Mouse (Mus musculus): ENCODE measurements around the gene Tdrkh. TPM values are rescaled to one million over a fixed set of nuclear protein-coding genes. Genes with fewer than 3 reads are reported as not detected.

Tdrkh gene
- polyA plus RNA-seq, 1 experiment: 0.44 TPM

DNA sequence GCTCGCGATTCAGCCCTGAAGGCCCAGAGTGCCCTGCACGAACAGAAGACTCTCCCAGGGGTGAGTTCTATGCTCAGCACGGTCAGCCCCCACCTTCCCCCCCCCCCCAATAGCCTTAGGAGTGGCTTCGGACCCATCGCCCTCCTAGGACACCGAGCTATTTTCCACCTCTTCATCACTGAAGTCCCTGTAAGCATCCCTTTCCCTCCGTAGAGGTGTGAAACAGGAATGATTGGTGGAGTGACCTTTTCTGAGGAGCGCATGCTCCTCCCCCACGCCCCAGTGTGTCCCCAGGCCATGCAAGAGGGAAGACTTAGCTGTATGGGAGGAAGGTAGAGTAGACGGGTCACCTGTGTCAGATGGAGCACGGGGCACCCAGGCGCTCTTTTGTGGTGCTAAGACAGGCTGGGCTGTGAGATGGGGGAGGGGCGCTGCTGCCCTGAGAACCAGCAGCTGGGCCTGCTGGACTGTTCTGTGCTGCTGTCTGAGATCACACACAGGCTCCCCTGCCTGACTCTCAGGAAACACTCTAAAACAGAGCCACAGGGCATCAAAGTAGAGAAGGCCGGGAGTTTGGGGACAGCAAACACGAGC, 67.3 kb downstream of the Tdrkh start, which contains the start of gene Riiad1:
Gene Riiad1 (minus strand): TSS at position 51 of the 594 bp plus-strand sequence.
- Histone ChIP-seq H3K4me1 (ENCODE audit: control insufficient read depth, insufficient read depth, low read length) (no peaks in the 10 kb centered on the region), H3K4me3 (replicated peaks; ENCODE audit: extremely low read depth, low read depth, low read length) (no peak within 1 kb of the TSS)
- WGBS: 19% methylated on average over 16 of the region's 16 CpGs
- TF ChIP-seq POLR2A (IDR thresholded peaks at IDR 0.05; ENCODE audit: borderline replicate concordance, extremely low read depth, low read depth, low read length) (no peak), CTCF (IDR thresholded peaks at IDR 0.05; ENCODE audit: insufficient read depth, low read length) (no peak)
- DNase-seq: no peak

- H3K4me1 ChIP-seq (ENCODE audit: control insufficient read depth, insufficient read depth, low read length): no peaks in the 10 kb centered on the region
- no peak for TF ChIP-seq CTCF (IDR thresholded peaks at IDR 0.05; ENCODE audit: insufficient read depth, low read length)
- no peak for TF ChIP-seq POLR2A (IDR thresholded peaks at IDR 0.05; ENCODE audit: borderline replicate concordance, extremely low read depth, low read depth, low read length)
- 67% methylated on average over 4 of the region's 4 CpGs for WGBS
- no peak for DNase-seq
- no peak overlapping the region for H3K4me3 ChIP-seq (replicated peaks; ENCODE audit: extremely low read depth, low read depth, low read length)
Measured at GRCm38 (mm10) chr3:94481429-94481828, 68.4 kb downstream of the Tdrkh start.

GRCm38 (mm10) chr3:94482764-94483385, 69.8 kb downstream of the Tdrkh start:
- WGBS: 69% methylated on average over 17 of the region's 17 CpGs
- TF ChIP-seq POLR2A (IDR thresholded peaks at IDR 0.05; ENCODE audit: borderline replicate concordance, extremely low read depth, low read depth, low read length) (no peak), CTCF (IDR thresholded peaks at IDR 0.05; ENCODE audit: insufficient read depth, low read length) (no peak)
- Histone ChIP-seq H3K4me1 (ENCODE audit: control insufficient read depth, insufficient read depth, low read length) (no peaks in the 10 kb centered on the region), H3K4me3 (replicated peaks; ENCODE audit: extremely low read depth, low read depth, low read length) (no peak overlapping the region)
- DNase-seq: peak; percentile 20

GRCm38 (mm10) chr3:94483790-94484439, 70.8 kb downstream of the Tdrkh start:
- no peak overlapping the region for H3K4me3 ChIP-seq (replicated peaks; ENCODE audit: extremely low read depth, low read depth, low read length)
- TF ChIP-seq CTCF (IDR thresholded peaks at IDR 0.05; ENCODE audit: insufficient read depth, low read length): no peak
- no peak for TF ChIP-seq POLR2A (IDR thresholded peaks at IDR 0.05; ENCODE audit: borderline replicate concordance, extremely low read depth, low read depth, low read length)
- WGBS: 41% methylated on average over 20 of the region's 20 CpGs
- no peak for DNase-seq
- H3K4me1 ChIP-seq (ENCODE audit: control insufficient read depth, insufficient read depth, low read length): no peaks in the 10 kb centered on the region

Other genes with a start within 250 kb of the Tdrkh start
- gene Gm10696, start 235.1 kb upstream of the Tdrkh start, polyA plus RNA-seq (2012; rRNA removed): not detected in 2 replicates
- gene Gm5286, start 216.6 kb upstream of the Tdrkh start, polyA plus RNA-seq (2012; rRNA removed): not detected in 2 replicates
- not detected in 2 replicates for gene Gm4778, start 149.2 kb upstream of the Tdrkh start, polyA plus RNA-seq (2012; rRNA removed)
- 1.2 and 2.1 TPM in 2 replicates for gene Them4, start 103.2 kb upstream of the Tdrkh start, polyA plus RNA-seq (2012; rRNA removed)
- gene Them5, start 71.2 kb upstream of the Tdrkh start, polyA plus RNA-seq (2012; rRNA removed): 0.26 and 24.4 TPM in 2 replicates
- gene C2cd4d, start 50.8 kb upstream of the Tdrkh start, polyA plus RNA-seq (2012; rRNA removed): 0.37 and 0.83 TPM in 2 replicates
- gene Rorc, start 40.5 kb upstream of the Tdrkh start, polyA plus RNA-seq (2012; rRNA removed): 6.3 and 7.9 TPM in 2 replicates
- gene Lingo4, start 14.8 kb upstream of the Tdrkh start, polyA plus RNA-seq (2012; rRNA removed): 0.12 and 0.17 TPM in 2 replicates
- 18.2 and 22.6 TPM in 2 replicates for gene Mrpl9, start 30.0 kb downstream of the Tdrkh start, polyA plus RNA-seq (2012; rRNA removed)
- 0.18 TPM in 1 of 2 replicates, not detected in the other for gene Oaz3, start 30.6 kb downstream of the Tdrkh start, polyA plus RNA-seq (2012; rRNA removed)
- 1.2 and 2.1 TPM in 2 replicates for gene Celf3, start 65.0 kb downstream of the Tdrkh start, polyA plus RNA-seq (2012; rRNA removed)
- gene Riiad1, start 67.1 kb downstream of the Tdrkh start, polyA plus RNA-seq (2012; rRNA removed): 2.3 and 2.5 TPM in 2 replicates
- 7.8 and 10.8 TPM in 2 replicates for gene Snx27, start 169.4 kb downstream of the Tdrkh start, polyA plus RNA-seq (2012; rRNA removed)
- gene Gm10972, start 229.8 kb downstream of the Tdrkh start, polyA plus RNA-seq (2012; rRNA removed): not detected in 2 replicates
- gene Tuft1, start 245.6 kb downstream of the Tdrkh start, polyA plus RNA-seq (2012; rRNA removed): 12.8 and 22.1 TPM in 2 replicates